In the genomic region with DNA sequence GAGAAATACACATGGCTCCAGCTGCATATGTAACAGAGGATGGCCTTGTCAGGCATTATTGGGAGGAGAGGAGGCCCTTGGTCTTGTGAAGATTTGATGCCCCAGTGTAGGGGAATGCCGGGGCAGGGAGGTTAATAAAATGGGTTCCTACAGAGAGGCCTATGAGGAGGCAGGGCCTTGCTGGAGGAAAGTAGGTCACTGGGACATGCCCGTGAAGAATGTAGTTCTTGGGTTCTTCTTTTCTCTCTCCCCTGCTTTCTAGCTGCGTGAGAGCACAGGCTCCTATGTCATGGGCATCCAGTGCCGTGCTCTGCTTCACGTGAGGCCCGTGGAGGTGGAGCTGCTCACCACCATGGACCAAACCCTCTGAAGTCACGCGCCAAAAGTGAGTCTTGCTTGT, we compare ENCODE assay signal across 13 mouse cellular contexts. TPM values are rescaled to one million over a fixed set of nuclear protein-coding genes. Genes with fewer than 3 reads are reported as not detected.
DNase-seq lines count a peak whose midpoint lies in the region; ATAC-seq and TF ChIP-seq lines count a peak whose summit lies in the region.
"Had no signal": no experiment of that assay in that cellular context is flagged by ENCODE, and none has a peak within 500 bp of the region (broad histone marks: within the 10 kb centered on the region; RNA-seq: fewer than 3 reads in every experiment).

No protein-coding gene starts in this region.

- no peak overlapping the region for H3ac ChIP-seq in myocyte (ENCODE audit: control insufficient read depth, insufficient read length)

- H3K4me3 ChIP-seq in forebrain, embryonic 10.5 days: peak overlapping the region; percentile 6; the same call in 1 of the 2 replicates
- H3K4me3 ChIP-seq in forebrain, embryonic 11.5 days (ENCODE audit: low read depth, low read length): no peak overlapping the region
- no peak overlapping the region for H3K4me3 ChIP-seq in midbrain, embryonic 12.5 days
- H3K4me3 ChIP-seq in midbrain, embryonic 11.5 days (ENCODE audit: low read depth, low read length): no peak overlapping the region
- H3K4me3 ChIP-seq in forebrain, embryonic 13.5 days: no peak overlapping the region; the same call in 1 of the 2 replicates
- H3K4me3 ChIP-seq in myocyte: no peak overlapping the region

- no peak for DNase-seq in forebrain, embryonic 10.5 days (ENCODE audit: extremely low spot score, low spot score)
- DNase-seq in forebrain, embryonic 11.5 days (ENCODE audit: low spot score): no peak
- DNase-seq in midbrain, embryonic 11.5 days (ENCODE audit: low spot score, missing footprints): no peak
- no peak for DNase-seq in c-Kit-positive CD71-positive TER-119-positive erythroid progenitor cells, embryonic 14.5 days (ENCODE audit: low spot score)
- DNase-seq in spleen, adult 12 weeks (ENCODE audit: low spot score): no peak
- DNase-seq: adrenal gland, postnatal 14 days; cerebellum, postnatal 25 days; heart, postnatal 10 days; kidney, postnatal 14 days had no signal

- H3K36me3 ChIP-seq in forebrain, embryonic 10.5 days (replicated peaks): peaks cover 21% of the 10 kb centered on the region
- H3K36me3 ChIP-seq in forebrain, embryonic 11.5 days (ENCODE audit: control insufficient read depth, insufficient read depth, low read length): no peaks in the 10 kb centered on the region
- no peaks in the 10 kb centered on the region for H3K36me3 ChIP-seq in midbrain, embryonic 12.5 days
- no peaks in the 10 kb centered on the region for H3K36me3 ChIP-seq in midbrain, embryonic 11.5 days (ENCODE audit: control insufficient read depth, insufficient read depth, low read length)
- no peaks in the 10 kb centered on the region for H3K36me3 ChIP-seq in forebrain, embryonic 13.5 days (ENCODE audit: poor library complexity, severe bottlenecking)
- H3K36me3 ChIP-seq in myocyte (ENCODE audit: control insufficient read depth, insufficient read depth): peaks cover 17% of the 10 kb centered on the region

- peaks cover 76% of the 10 kb centered on the region for H3K4me1 ChIP-seq in forebrain, embryonic 10.5 days
- H3K4me1 ChIP-seq in forebrain, embryonic 11.5 days (replicated peaks; ENCODE audit: control insufficient read depth, insufficient read depth, low read length): 0 out of 2 replicates have a peak, but pooled peaks cover 10% of the 10 kb centered on the region
- peaks cover 53% of the 10 kb centered on the region for H3K4me1 ChIP-seq in midbrain, embryonic 12.5 days
- peaks cover 26% of the 10 kb centered on the region for H3K4me1 ChIP-seq in midbrain, embryonic 11.5 days (ENCODE audit: control insufficient read depth, insufficient read depth, low read length)
- peaks cover 86% of the 10 kb centered on the region for H3K4me1 ChIP-seq in forebrain, embryonic 13.5 days

- no peak overlapping the region for H3K4me2 ChIP-seq in forebrain, embryonic 11.5 days (ENCODE audit: low read depth, low read length, severe bottlenecking)
- peak overlapping the region; percentile 6; the same call in 1 of the 2 replicates for H3K4me2 ChIP-seq in midbrain, embryonic 12.5 days (replicated peaks)
- H3K4me2 ChIP-seq in midbrain, embryonic 11.5 days: no peak overlapping the region
- H3K4me2 ChIP-seq in forebrain, embryonic 13.5 days: peak overlapping the region; percentile 43
- H3K4me2 ChIP-seq in myocyte (ENCODE audit: low read depth): peak overlapping the region; percentile 7

- no peak overlapping the region for H3K9ac ChIP-seq in forebrain, embryonic 11.5 days (ENCODE audit: low read length)
- no peak overlapping the region for H3K9ac ChIP-seq in midbrain, embryonic 12.5 days (replicated peaks)
- H3K9ac ChIP-seq in midbrain, embryonic 11.5 days (ENCODE audit: low read length): no peak overlapping the region
- H3K9ac ChIP-seq in forebrain, embryonic 13.5 days: peak overlapping the region; percentile 3; the same call in 1 of the 2 replicates

- WGBS in forebrain, embryonic 10.5 days: 85% methylated on average over 8 of the region's 8 CpGs
- 84% methylated on average over 8 of the region's 8 CpGs for WGBS in forebrain, embryonic 11.5 days
- 76% methylated on average over 8 of the region's 8 CpGs for WGBS in midbrain, embryonic 12.5 days
- WGBS in midbrain, embryonic 11.5 days: 77% methylated on average over 8 of the region's 8 CpGs
- WGBS in forebrain, embryonic 13.5 days: 69% methylated on average over 8 of the region's 8 CpGs

- no peak for ATAC-seq in forebrain, embryonic 11.5 days (replicated peaks; ENCODE audit: low FRiP score)
- no peak for ATAC-seq in midbrain, embryonic 12.5 days (ENCODE audit: low FRiP score, low read depth)
- no peak for ATAC-seq in midbrain, embryonic 11.5 days (ENCODE audit: low FRiP score)
- no peak for ATAC-seq in forebrain, embryonic 13.5 days
- ATAC-seq: intestine, postnatal 0 days had no signal

- no peak overlapping the region for H3K27ac ChIP-seq in forebrain, embryonic 10.5 days
- no peak overlapping the region for H3K27ac ChIP-seq in forebrain, embryonic 11.5 days (ENCODE audit: low read depth, low read length)
- H3K27ac ChIP-seq in midbrain, embryonic 12.5 days (replicated peaks): no peak overlapping the region
- H3K27ac ChIP-seq in midbrain, embryonic 11.5 days (ENCODE audit: low read depth, low read length): no peak overlapping the region
- H3K27ac ChIP-seq in forebrain, embryonic 13.5 days: peak overlapping the region; percentile 41

- H3K27me3 ChIP-seq in forebrain, embryonic 10.5 days (ENCODE audit: poor library complexity, severe bottlenecking): peaks cover 20% of the 10 kb centered on the region
- H3K27me3 ChIP-seq in forebrain, embryonic 11.5 days (ENCODE audit: control insufficient read depth, insufficient read depth, low read length): no peaks in the 10 kb centered on the region
- peaks cover 9% of the 10 kb centered on the region; the same call in 1 of the 2 replicates for H3K27me3 ChIP-seq in midbrain, embryonic 12.5 days
- 0 out of 2 replicates have a peak, but pooled peaks cover 2% of the 10 kb centered on the region for H3K27me3 ChIP-seq in midbrain, embryonic 11.5 days (ENCODE audit: control insufficient read depth, insufficient read depth, low read length)
- H3K27me3 ChIP-seq in forebrain, embryonic 13.5 days: 0 out of 2 replicates have a peak, but pooled peaks cover 3% of the 10 kb centered on the region
- H3K27me3 ChIP-seq in myocyte (ENCODE audit: control insufficient read depth, insufficient read depth, insufficient read length): no peaks in the 10 kb centered on the region

- H3K9me3 ChIP-seq in forebrain, embryonic 10.5 days: no peaks in the 10 kb centered on the region
- no peaks in the 10 kb centered on the region for H3K9me3 ChIP-seq in forebrain, embryonic 11.5 days (ENCODE audit: control insufficient read depth, low read length)
- no peaks in the 10 kb centered on the region for H3K9me3 ChIP-seq in midbrain, embryonic 12.5 days
- no peaks in the 10 kb centered on the region for H3K9me3 ChIP-seq in midbrain, embryonic 11.5 days (ENCODE audit: control insufficient read depth, low read length)
- no peaks in the 10 kb centered on the region for H3K9me3 ChIP-seq in forebrain, embryonic 13.5 days (replicated peaks)

- peaks cover 97% of the 10 kb centered on the region for H3K79me2 ChIP-seq in myocyte (ENCODE audit: control insufficient read depth, insufficient read depth)

- no peak for TF ChIP-seq POLR2A in myocyte (IDR thresholded peaks at IDR 0.05; ENCODE audit: insufficient read length, low read depth)

TF ChIP-seq in myocyte, 11 proteins besides CTCF, POLR2A, EP300 and RAD21:
- TF ChIP-seq USF1 (IDR thresholded peaks at IDR 0.05; ENCODE audit: low read depth) (no peak), POLR2AphosphoS2 (IDR thresholded peaks at IDR 0.05; ENCODE audit: insufficient read length, low read depth) (peak; percentile 30)

RNA-seq across cellular contexts. Expression of a gene that starts 9.5 kb away (rescaled TPM):
- polyA plus RNA-seq in forebrain, embryonic 10.5 days (2016; fragmentation: Nextera tagmentation; extraction: Ambion mirVana): 13.4 and 16.2 TPM in 2 replicates
- 16.4 and 17.2 TPM in 2 replicates for polyA plus RNA-seq in forebrain, embryonic 11.5 days (2014; fragmentation: Nextera tagmentation; extraction: Ambion mirVana)
- polyA plus RNA-seq in midbrain, embryonic 12.5 days (2016; fragmentation: Nextera tagmentation; extraction: Ambion mirVana): 19.7 and 22.8 TPM in 2 replicates
- 8.8 and 10.1 TPM in 2 replicates for polyA plus RNA-seq in midbrain, embryonic 11.5 days (2014; fragmentation: Nextera tagmentation; extraction: Ambion mirVana)
- 20.7 and 22.1 TPM in 2 replicates for polyA plus RNA-seq in forebrain, embryonic 13.5 days (2015; fragmentation: Nextera tagmentation; extraction: Ambion mirVana)
- 49.9 TPM for polyA plus RNA-seq in myocyte (2012; fragmentation: generic; extraction: Trizol)

Comparison
In these comparisons a context has a peak if more than half of its experiments do, and no peak if none do; other contexts are left out.
1. H3K4me2 ChIP-seq: peak in midbrain, embryonic 12.5 days (single experiment), forebrain, embryonic 13.5 days (single experiment) and myocyte (single experiment); none in forebrain, embryonic 11.5 days (single experiment) and midbrain, embryonic 11.5 days (single experiment).